Mouse (Mus musculus): ENCODE data around the gene Olfr1537.

Gene Olfr1537

GRCm38 (mm10) chr9:39249894-39250293 lies at the start of gene Olfr1537:
Gene Olfr1537 (minus strand): TSS chr9:39249994.
- DNase-seq: no peak

- no peak for DNase-seq
Measured at GRCm38 (mm10) chr9:39287136-39287535, 37.3 kb upstream of the Olfr1537 start.

GRCm38 (mm10) chr9:39276718-39277117 lies 26.9 kb upstream of the Olfr1537 start, which contains the start of gene Olfr945:
Gene Olfr945 (minus strand): TSS chr9:39276818.
- DNase-seq: no peak

GRCm38 (mm10) chr9:39201620-39202019 lies 48.2 kb downstream of the Olfr1537 start, which contains the start of gene Olfr944:
Gene Olfr944 (plus strand): TSS chr9:39201920.
- no peak for DNase-seq

All from cerebellum, adult 11 months (tissue).